Mouse (Mus musculus): ENCODE data around the gene Acp7. TPM values are rescaled to one million over a fixed set of nuclear protein-coding genes. Genes with fewer than 3 reads are reported as not detected.
"Not testable (repeated sequence)": the region's sequence is repeated elsewhere in the genome, so short reads cannot be mapped to it uniquely, and the experiment has no call there.

The Acp7 gene
- polyA plus RNA-seq, 1 experiment, result 16.5 TPM

- TF ChIP-seq CTCF (IDR thresholded peaks at IDR 0.05; ENCODE audit: insufficient read depth, low read length) (no peak), POLR2A (IDR thresholded peaks at IDR 0.05; ENCODE audit: borderline replicate concordance, extremely low read depth, low read depth, low read length) (no peak)
- H3K4me3 ChIP-seq (replicated peaks; ENCODE audit: extremely low read depth, low read depth, low read length), result no peak overlapping the region
- 84% methylated on average over 8 of the region's 8 CpGs for WGBS
- 0 out of 2 replicates have a peak, but pooled peaks cover 2% of the 10 kb centered on the region for H3K4me1 ChIP-seq (ENCODE audit: control insufficient read depth, insufficient read depth, low read length)
- no peak for DNase-seq
These were observed 25.2 kb downstream of the Acp7 start for GRCm38 (mm10) chr7:28605951-28606350.

GRCm38 (mm10) chr7:28603788-28604187 lies 27.3 kb downstream of the Acp7 start:
- H3K4me3 ChIP-seq (replicated peaks; ENCODE audit: extremely low read depth, low read depth, low read length); H3K4me1 ChIP-seq (ENCODE audit: control insufficient read depth, insufficient read depth, low read length); DNase-seq: not testable (repeated sequence)
- 75% methylated on average over 2 of the region's 2 CpGs for WGBS

DNA sequence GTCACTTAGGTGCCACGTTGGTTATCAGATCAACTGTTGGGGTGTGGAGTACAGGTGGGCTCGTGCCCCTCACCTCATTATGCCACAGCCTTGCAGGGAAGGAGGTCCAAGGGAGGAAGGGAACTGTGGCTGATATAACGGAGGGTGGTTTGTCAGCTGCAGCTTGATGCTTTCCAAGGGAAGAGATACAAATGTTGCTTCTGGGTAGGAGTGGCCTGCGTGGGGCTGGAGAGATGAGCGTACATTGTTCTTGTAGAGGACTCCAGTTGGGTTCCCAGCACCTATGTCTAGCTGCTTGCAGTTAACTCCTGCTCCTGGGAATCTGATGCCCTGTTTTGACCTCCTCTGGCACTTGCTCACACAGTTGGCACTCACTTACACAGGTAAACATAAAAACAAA lies 28.0 kb downstream of the Acp7 start:
- Histone ChIP-seq H3K4me3 (replicated peaks; ENCODE audit: extremely low read depth, low read depth, low read length) (no peak overlapping the region), H3K4me1 (ENCODE audit: control insufficient read depth, insufficient read depth, low read length) (0 out of 2 replicates have a peak, but pooled peaks cover 2% of the 10 kb centered on the region)
- DNase-seq, result no peak
- 73% methylated on average over 5 of the region's 5 CpGs for WGBS
- TF ChIP-seq POLR2A (IDR thresholded peaks at IDR 0.05; ENCODE audit: borderline replicate concordance, extremely low read depth, low read depth, low read length), result no peak
- no peak for TF ChIP-seq CTCF (IDR thresholded peaks at IDR 0.05; ENCODE audit: insufficient read depth, low read length)

DNA sequence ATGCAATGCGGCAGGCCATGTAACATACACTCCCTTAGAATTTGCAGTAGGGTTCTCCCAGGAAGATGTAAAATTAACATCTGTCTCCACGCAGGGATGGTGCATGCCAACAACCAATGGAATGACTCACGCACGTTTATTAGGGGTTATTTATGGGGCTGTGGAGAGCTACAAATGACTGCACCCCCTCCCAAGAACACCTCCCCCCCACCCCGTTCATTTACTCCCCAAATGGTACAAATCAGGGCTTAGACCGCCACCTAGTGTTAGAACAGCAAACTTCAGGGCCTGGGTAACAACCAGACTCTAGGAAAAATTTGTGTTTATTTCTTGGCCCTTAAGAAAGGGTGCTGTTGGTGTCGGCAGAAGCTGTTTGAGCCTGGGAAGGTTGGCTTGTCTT lies 29.5 kb downstream of the Acp7 start:
- Histone ChIP-seq H3K4me1 (ENCODE audit: control insufficient read depth, insufficient read depth, low read length) (peaks cover 4% of the 10 kb centered on the region), H3K4me3 (replicated peaks; ENCODE audit: extremely low read depth, low read depth, low read length) (no peak overlapping the region)
- TF ChIP-seq CTCF (IDR thresholded peaks at IDR 0.05; ENCODE audit: insufficient read depth, low read length) (no peak), POLR2A (IDR thresholded peaks at IDR 0.05; ENCODE audit: borderline replicate concordance, extremely low read depth, low read depth, low read length) (no peak)
- WGBS, result 20% methylated on average over 7 of the region's 7 CpGs
- no peak for DNase-seq

DNA sequence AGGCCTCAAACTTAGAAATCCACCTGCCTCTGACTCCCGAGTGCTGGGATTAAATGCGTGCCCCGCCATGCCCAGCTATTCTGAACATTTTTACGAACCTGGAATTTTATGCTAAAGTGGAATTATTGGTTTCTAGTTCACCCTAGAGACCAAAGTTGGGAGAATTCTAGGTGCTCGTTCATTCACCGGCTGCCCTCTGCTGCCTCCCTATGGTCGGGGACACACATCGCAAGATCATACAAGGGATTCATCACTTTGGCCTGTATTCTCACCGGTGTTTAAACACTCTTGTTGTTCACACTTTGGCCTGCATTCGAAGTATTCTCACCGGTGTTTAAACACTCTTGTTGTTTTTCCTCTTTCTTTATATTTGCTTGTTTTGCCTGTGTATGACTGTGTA lies 30.1 kb downstream of the Acp7 start:
- WGBS, result 5% methylated on average over 11 of the region's 11 CpGs
- H3K4me1 ChIP-seq (ENCODE audit: control insufficient read depth, insufficient read depth, low read length), result peaks cover 10% of the 10 kb centered on the region
- H3K4me3 ChIP-seq (replicated peaks; ENCODE audit: extremely low read depth, low read depth, low read length), result no peak overlapping the region
- peak; percentile 76 for DNase-seq
- TF ChIP-seq POLR2A (IDR thresholded peaks at IDR 0.05; ENCODE audit: borderline replicate concordance, extremely low read depth, low read depth, low read length), result no peak
- TF ChIP-seq CTCF (IDR thresholded peaks at IDR 0.05; ENCODE audit: insufficient read depth, low read length), result peak; percentile 97

DNA sequence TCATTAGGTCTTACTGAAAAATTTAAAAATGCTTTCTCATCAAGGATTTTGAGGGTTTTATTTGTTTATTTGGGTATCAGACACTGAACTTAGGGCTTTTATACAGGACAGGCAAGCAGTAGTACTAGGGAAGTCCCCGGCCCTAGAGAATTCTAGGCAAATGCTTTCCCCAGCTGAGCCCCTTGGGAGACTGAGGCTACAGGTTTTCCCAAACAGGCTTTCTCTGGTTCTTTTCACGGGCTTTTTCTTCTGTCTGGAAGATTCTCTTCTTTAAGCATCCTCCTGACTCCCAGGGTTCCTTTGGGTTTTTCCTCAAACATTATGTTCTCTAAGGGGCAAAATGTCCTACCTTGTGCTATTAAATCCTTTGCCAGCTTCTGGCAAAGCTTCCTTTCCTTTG lies 32.2 kb downstream of the Acp7 start:
- WGBS, result 66% methylated on average over 2 of the region's 2 CpGs
- TF ChIP-seq CTCF (IDR thresholded peaks at IDR 0.05; ENCODE audit: insufficient read depth, low read length), result no peak
- no peak for TF ChIP-seq POLR2A (IDR thresholded peaks at IDR 0.05; ENCODE audit: borderline replicate concordance, extremely low read depth, low read depth, low read length)
- Histone ChIP-seq H3K4me1 (ENCODE audit: control insufficient read depth, insufficient read depth, low read length) (peaks cover 26% of the 10 kb centered on the region), H3K4me3 (replicated peaks; ENCODE audit: extremely low read depth, low read depth, low read length) (no peak overlapping the region)
- DNase-seq, result no peak

- DNase-seq, result peak; percentile 100
- peak within 1 kb of the TSS; percentile 88 for H3K4me3 ChIP-seq (replicated peaks; ENCODE audit: extremely low read depth, low read depth, low read length)
- H3K4me1 ChIP-seq (ENCODE audit: control insufficient read depth, insufficient read depth, low read length), result peaks cover 37% of the 10 kb centered on the region
- no peak for TF ChIP-seq CTCF (IDR thresholded peaks at IDR 0.05; ENCODE audit: insufficient read depth, low read length)
- TF ChIP-seq POLR2A (IDR thresholded peaks at IDR 0.05; ENCODE audit: borderline replicate concordance, extremely low read depth, low read depth, low read length), result peak; percentile 35; the same call in 1 of the 2 replicates
- 1% methylated on average over 65 of the region's 66 CpGs for WGBS
These were observed 33.3 kb downstream of the Acp7 start, which contains the start of the genes Samd4b and Pak4 for GRCm38 (mm10) chr7:28597642-28598446. TSS of gene Samd4b (minus strand) at chr7:28598144. TSS of gene Pak4 (minus strand) at chr7:28598185.

DNA sequence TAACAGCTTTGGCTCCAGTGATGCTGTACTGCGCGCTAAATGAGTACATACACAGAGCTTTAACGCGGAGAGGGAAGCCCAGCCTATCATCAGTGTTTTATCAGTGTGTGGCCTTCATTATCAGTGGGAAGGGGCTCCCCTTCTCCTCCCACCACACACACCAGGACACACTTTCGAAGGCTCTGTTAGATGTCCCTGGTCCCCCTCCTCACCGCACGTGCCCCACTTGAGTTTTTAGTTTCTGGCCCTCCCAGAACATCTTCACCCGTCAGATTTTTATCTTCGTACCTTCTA lies 33.9 kb downstream of the Acp7 start:
- H3K4me3 ChIP-seq (replicated peaks; ENCODE audit: extremely low read depth, low read depth, low read length), result peak overlapping the region; percentile 88
- no peak for TF ChIP-seq POLR2A (IDR thresholded peaks at IDR 0.05; ENCODE audit: borderline replicate concordance, extremely low read depth, low read depth, low read length)
- no peak for TF ChIP-seq CTCF (IDR thresholded peaks at IDR 0.05; ENCODE audit: insufficient read depth, low read length)
- H3K4me1 ChIP-seq (ENCODE audit: control insufficient read depth, insufficient read depth, low read length), result peaks cover 40% of the 10 kb centered on the region
- peak; percentile 29 for DNase-seq
- WGBS, result 8% methylated on average over 9 of the region's 9 CpGs

- WGBS, result 36% methylated on average over 20 of the region's 20 CpGs
- Histone ChIP-seq H3K4me1 (ENCODE audit: control insufficient read depth, insufficient read depth, low read length) (peaks cover 44% of the 10 kb centered on the region), H3K4me3 (replicated peaks; ENCODE audit: extremely low read depth, low read depth, low read length) (peak overlapping the region; percentile 88)
- peak; percentile 69 for DNase-seq
- TF ChIP-seq CTCF (IDR thresholded peaks at IDR 0.05; ENCODE audit: insufficient read depth, low read length), result no peak
- TF ChIP-seq POLR2A (IDR thresholded peaks at IDR 0.05; ENCODE audit: borderline replicate concordance, extremely low read depth, low read depth, low read length), result peak; percentile 68; the same call in 1 of the 2 replicates
These were observed 34.5 kb downstream of the Acp7 start for GRCm38 (mm10) chr7:28596436-28597276.

All from lung, adult 2 months (tissue).